Mouse (Mus musculus) forebrain, embryonic 10.5 days (tissue): ENCODE measurements around the gene Ldlrap1. TPM values are rescaled to one million over a fixed set of nuclear protein-coding genes. Genes with fewer than 3 reads are reported as not detected.
A peak's percentile ranks its signal among the peaks of the same experiment; 100 is the strongest.

Experiments used
- DNase-seq: peaks from one replicate; pipeline ENCODE4 v3.0.0-alpha.2; 2017; ENCODE audit warnings: low spot score; ENCODE audit errors: extremely low spot score
- H3K27ac ChIP-seq: fragments of 300-500 bp; sonication (generic); 2 replicates; pipeline ENCODE4 v1.5.1; 2016; ENCODE audit warnings: mild to moderate bottlenecking
- H3K27me3 ChIP-seq: fragments of 300-500 bp; sonication (generic); 2 replicates; pipeline ENCODE4 v1.6.1; 2016; ENCODE audit warnings: mild to moderate bottlenecking; ENCODE audit not compliant: poor library complexity, severe bottlenecking
- H3K36me3 ChIP-seq: fragments of 300-500 bp; sonication (generic); replicated peaks from 2 replicates; pipeline ENCODE4 v1.6.1; 2016; ENCODE audit warnings: mild to moderate bottlenecking, moderate library complexity
- H3K4me1 ChIP-seq: fragments of 300-500 bp; sonication (generic); 2 replicates; pipeline ENCODE4 v1.6.1; 2016
- H3K4me3 ChIP-seq: fragments of 300-500 bp; sonication (generic); 2 replicates; pipeline ENCODE4 v1.5.1; 2016; ENCODE audit warnings: mild to moderate bottlenecking, moderate library complexity
- H3K9me3 ChIP-seq: fragments of 300-500 bp; sonication (generic); 2 replicates; pipeline ENCODE4 v1.6.1; 2016; ENCODE audit warnings: mild to moderate bottlenecking, moderate library complexity
- WGBS: fragments of 180-500 bp; shearing (Covaris S2); methylation state at CpG from one replicate; pipeline ENCODE4 v1.1.7; 2016; 5-methylcytosine and 5-hydroxymethylcytosine counted together
- polyA plus RNA-seq: library from polyadenylated mRNA; unstranded; fragments of >200 nt; fragmentation: Nextera tagmentation; extraction: Ambion mirVana; gene quantifications from 2 replicates; pipeline ENCODE4 v1.2.1, GENCODE M21; 2016

The Ldlrap1 gene
- polyA plus RNA-seq, 1 experiment from 2014 or later: 9.6 TPM

GRCm38 (mm10) chr4:134754371-134754770 is 13.5 kb downstream of the Ldlrap1 start:
- 0 out of 2 replicates have a peak, but pooled peaks cover 8% of the 10 kb centered on the region for H3K36me3 ChIP-seq
- no peak overlapping the region for H3K4me3 ChIP-seq
- WGBS: 55% methylated on average over 10 of the region's 10 CpGs
- H3K9me3 ChIP-seq: no peaks in the 10 kb centered on the region
- DNase-seq: no peak
- 0 out of 2 replicates have a peak, but pooled peaks cover 6% of the 10 kb centered on the region for H3K27me3 ChIP-seq
- H3K27ac ChIP-seq: peak overlapping the region; percentile 40
- H3K4me1 ChIP-seq: peaks cover 65% of the 10 kb centered on the region

- Histone ChIP-seq H3K4me3 (no peak overlapping the region), H3K4me1 (peaks cover 63% of the 10 kb centered on the region), H3K9me3 (no peaks in the 10 kb centered on the region), H3K27ac (peak overlapping the region; percentile 40), H3K27me3 (0 out of 2 replicates have a peak, but pooled peaks cover 6% of the 10 kb centered on the region), H3K36me3 (peaks cover 11% of the 10 kb centered on the region; the same call in 1 of the 2 replicates)
- DNase-seq: no peak
- 33% methylated on average over 17 of the region's 17 CpGs for WGBS
Measured at GRCm38 (mm10) chr4:134753516-134754261, 14.1 kb downstream of the Ldlrap1 start.

DNA sequence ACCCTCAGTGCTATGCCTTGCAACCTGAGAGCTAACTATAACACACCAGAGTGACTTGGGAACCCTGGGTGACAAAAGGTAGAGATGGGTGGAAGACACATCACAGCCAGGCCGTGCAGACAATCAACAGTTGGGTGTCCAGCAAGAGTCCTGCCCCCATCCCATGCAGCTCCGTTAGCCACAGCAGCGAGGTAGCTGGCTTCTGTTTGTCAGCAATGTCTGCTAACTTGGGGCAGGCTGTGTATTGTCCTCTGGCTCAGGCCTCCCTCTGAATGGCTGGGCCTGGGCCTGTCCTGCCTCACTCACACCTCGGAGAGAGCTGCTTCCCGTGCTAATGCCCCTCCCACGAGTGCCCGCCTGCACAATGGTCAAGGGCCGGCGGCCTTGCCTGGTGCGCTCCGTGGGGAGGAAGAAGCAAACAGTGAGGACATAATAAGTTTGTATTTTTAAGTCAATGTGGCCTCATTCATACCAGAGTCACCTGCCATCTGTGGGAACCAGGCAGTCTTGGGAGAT is 14.9 kb downstream of the Ldlrap1 start:
- WGBS: 55% methylated on average over 11 of the region's 11 CpGs
- H3K4me3 ChIP-seq: no peak overlapping the region
- peaks cover 18% of the 10 kb centered on the region; the same call in 1 of the 2 replicates for H3K36me3 ChIP-seq
- H3K9me3 ChIP-seq: no peaks in the 10 kb centered on the region
- peak overlapping the region; percentile 40 for H3K27ac ChIP-seq
- DNase-seq: no peak
- 0 out of 2 replicates have a peak, but pooled peaks cover 6% of the 10 kb centered on the region for H3K27me3 ChIP-seq
- peaks cover 60% of the 10 kb centered on the region for H3K4me1 ChIP-seq

DNA sequence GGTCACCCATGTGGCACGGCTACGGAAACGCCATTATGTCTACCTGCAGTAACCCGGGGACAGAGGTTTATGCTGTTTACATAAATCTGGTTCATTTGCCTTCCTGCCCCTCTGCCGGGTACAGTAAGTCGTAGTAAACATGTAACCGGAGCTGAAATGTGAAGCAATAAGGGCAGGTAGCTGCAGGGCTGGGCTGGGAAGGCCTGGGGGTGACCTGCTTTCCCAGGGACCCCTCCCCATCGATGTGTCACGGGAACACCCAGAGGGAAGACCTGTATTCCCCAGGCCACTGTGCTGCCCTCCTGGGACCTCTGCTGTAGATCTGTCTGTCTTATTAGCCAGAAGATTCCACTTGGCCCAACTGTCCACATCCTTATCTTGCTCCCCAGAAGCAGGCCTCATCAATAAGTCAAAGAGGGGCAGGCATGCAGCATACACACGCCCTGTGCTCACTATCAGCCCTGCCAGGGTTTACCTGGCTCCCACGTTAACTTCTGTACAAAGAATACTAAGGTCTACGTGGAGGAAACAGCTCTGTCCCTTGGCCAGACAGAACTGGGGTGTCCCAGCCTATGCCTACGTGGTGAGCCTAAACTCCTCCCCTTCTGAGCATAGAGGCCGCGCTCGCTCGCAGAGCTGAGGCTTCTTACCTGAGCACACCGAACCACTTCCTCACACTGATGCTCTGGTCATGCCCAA is 16.0 kb downstream of the Ldlrap1 start:
- peak overlapping the region; percentile 40; the same call in 1 of the 2 replicates for H3K27ac ChIP-seq
- H3K4me3 ChIP-seq: no peak overlapping the region
- 90% methylated on average over 18 of the region's 18 CpGs for WGBS
- peaks cover 60% of the 10 kb centered on the region for H3K4me1 ChIP-seq
- DNase-seq: no peak
- peaks cover 23% of the 10 kb centered on the region for H3K36me3 ChIP-seq
- no peaks in the 10 kb centered on the region for H3K9me3 ChIP-seq
- 0 out of 2 replicates have a peak, but pooled peaks cover 6% of the 10 kb centered on the region for H3K27me3 ChIP-seq

GRCm38 (mm10) chr4:134750825-134751224 is 17.0 kb downstream of the Ldlrap1 start:
- WGBS: 85% methylated on average over 6 of the region's 6 CpGs
- Histone ChIP-seq H3K27me3 (0 out of 2 replicates have a peak, but pooled peaks cover 6% of the 10 kb centered on the region), H3K4me1 (peaks cover 51% of the 10 kb centered on the region), H3K4me3 (no peak overlapping the region), H3K27ac (no peak overlapping the region), H3K9me3 (no peaks in the 10 kb centered on the region), H3K36me3 (peaks cover 33% of the 10 kb centered on the region)
- DNase-seq: no peak

DNA sequence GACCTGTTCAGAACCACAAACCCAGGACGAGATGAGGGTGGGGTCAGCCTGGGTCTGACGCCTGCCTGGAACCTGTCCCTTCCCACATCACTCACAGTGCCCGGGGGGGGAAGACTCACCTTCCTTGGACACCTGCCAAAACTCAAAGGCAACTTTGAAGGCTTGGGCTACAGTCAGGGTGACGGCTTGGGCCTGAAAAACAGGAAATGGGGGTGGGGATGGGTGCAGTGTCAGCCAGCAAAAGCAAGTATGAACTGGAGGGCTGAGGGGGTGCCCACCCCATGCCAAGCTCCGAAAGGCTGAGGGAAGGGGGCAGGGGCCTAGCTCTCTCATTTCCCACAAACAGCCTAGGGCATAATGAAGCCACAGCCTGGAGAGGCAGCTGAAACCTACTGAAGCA is 17.6 kb downstream of the Ldlrap1 start:
- H3K4me1 ChIP-seq: peaks cover 45% of the 10 kb centered on the region

GRCm38 (mm10) chr4:134749301-134750030 is 18.4 kb downstream of the Ldlrap1 start:
- WGBS: 65% methylated on average over 21 of the region's 21 CpGs
- peak; percentile 34 for DNase-seq

More for the DNA sequence above, 17.6 kb downstream of the Ldlrap1 start:
- Histone ChIP-seq H3K27ac (no peak overlapping the region), H3K9me3 (no peaks in the 10 kb centered on the region), H3K36me3 (peaks cover 33% of the 10 kb centered on the region), H3K4me3 (no peak overlapping the region), H3K27me3 (0 out of 2 replicates have a peak, but pooled peaks cover 4% of the 10 kb centered on the region)
- no peak for DNase-seq
- 94% methylated on average over 5 of the region's 5 CpGs for WGBS

GRCm38 (mm10) chr4:134745900-134746661 is 21.7 kb downstream of the Ldlrap1 start:
- no peaks in the 10 kb centered on the region for H3K27me3 ChIP-seq
- WGBS: 87% methylated on average over 16 of the region's 16 CpGs
- H3K4me1 ChIP-seq: peaks cover 40% of the 10 kb centered on the region
- no peak overlapping the region for H3K4me3 ChIP-seq
- no peaks in the 10 kb centered on the region for H3K9me3 ChIP-seq
- H3K36me3 ChIP-seq: peaks cover 26% of the 10 kb centered on the region
- no peak overlapping the region for H3K27ac ChIP-seq
- DNase-seq: no peak

More at GRCm38 (mm10) chr4:134749301-134750030, 18.4 kb downstream of the Ldlrap1 start:
- peaks cover 33% of the 10 kb centered on the region for H3K36me3 ChIP-seq
- H3K27me3 ChIP-seq: no peaks in the 10 kb centered on the region
- H3K27ac ChIP-seq: 0 out of 2 replicates have a peak overlapping the region, but pooled peaks have one; percentile 27
- no peak overlapping the region for H3K4me3 ChIP-seq
- H3K4me1 ChIP-seq: peaks cover 43% of the 10 kb centered on the region
- no peaks in the 10 kb centered on the region for H3K9me3 ChIP-seq

GRCm38 (mm10) chr4:134743881-134744633 is 23.8 kb downstream of the Ldlrap1 start:
- peak overlapping the region; percentile 48 for H3K27ac ChIP-seq
- DNase-seq: no peak
- H3K27me3 ChIP-seq: no peaks in the 10 kb centered on the region
- 68% methylated on average over 16 of the region's 16 CpGs for WGBS
- H3K36me3 ChIP-seq: peaks cover 26% of the 10 kb centered on the region
- no peak overlapping the region for H3K4me3 ChIP-seq
- H3K4me1 ChIP-seq: peaks cover 39% of the 10 kb centered on the region
- no peaks in the 10 kb centered on the region for H3K9me3 ChIP-seq

DNA sequence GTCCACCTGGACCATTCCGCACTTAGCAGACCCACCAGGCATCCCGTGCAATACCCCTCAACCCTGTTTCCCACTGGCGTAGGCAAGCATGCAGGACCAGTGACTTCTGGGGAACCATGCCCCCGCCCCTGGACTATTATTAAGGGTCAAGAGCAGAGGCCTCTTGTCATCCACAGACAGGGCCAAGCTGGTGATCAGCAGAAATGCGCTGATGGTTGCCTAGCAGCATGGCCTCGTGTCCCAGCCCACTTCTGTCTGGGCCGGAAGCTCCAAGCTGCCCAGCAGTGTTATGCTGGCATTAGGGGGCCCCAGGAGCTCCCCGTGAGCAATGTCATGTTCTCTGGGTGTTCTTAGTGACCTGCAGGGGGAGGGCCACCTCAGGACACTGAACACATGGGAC is 25.9 kb downstream of the Ldlrap1 start:
- no peak for DNase-seq
- 89% methylated on average over 8 of the region's 8 CpGs for WGBS
- no peaks in the 10 kb centered on the region for H3K27me3 ChIP-seq
- H3K27ac ChIP-seq: no peak overlapping the region
- H3K4me3 ChIP-seq: no peak overlapping the region
- peaks cover 12% of the 10 kb centered on the region for H3K36me3 ChIP-seq
- H3K9me3 ChIP-seq: no peaks in the 10 kb centered on the region
- H3K4me1 ChIP-seq: peaks cover 48% of the 10 kb centered on the region

DNA sequence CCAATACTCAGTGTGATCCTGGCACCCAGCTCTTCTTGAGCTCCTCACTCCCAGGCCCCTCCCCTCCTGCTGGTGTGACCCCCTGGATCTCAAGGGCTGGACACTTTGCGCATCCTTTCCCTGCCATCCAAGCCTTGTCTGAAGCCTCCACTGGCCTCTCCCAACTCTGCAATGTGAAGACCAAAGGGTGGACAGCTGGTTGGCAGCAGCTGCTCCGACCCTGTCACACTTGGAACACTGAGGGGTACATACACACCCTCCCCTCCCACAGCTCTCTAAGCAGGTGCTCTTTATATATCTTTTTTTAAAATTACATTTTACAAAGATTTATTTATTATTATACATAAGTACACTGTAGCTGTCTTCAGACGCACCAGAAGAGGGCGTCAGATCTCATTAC is 27.6 kb downstream of the Ldlrap1 start:
- no peaks in the 10 kb centered on the region for H3K36me3 ChIP-seq
- no peak overlapping the region for H3K27ac ChIP-seq
- WGBS: 94% methylated on average over 4 of the region's 4 CpGs
- DNase-seq: no peak
- H3K4me3 ChIP-seq: no peak overlapping the region
- no peaks in the 10 kb centered on the region for H3K9me3 ChIP-seq
- H3K27me3 ChIP-seq: no peaks in the 10 kb centered on the region
- H3K4me1 ChIP-seq: peaks cover 65% of the 10 kb centered on the region
